Mouse (Mus musculus): ENCODE results near the gene Myod1.

The Myod1 gene

GRCm38 (mm10) chr7:46376172-46377007 lies at the start of gene Myod1:
Gene Myod1, plus strand, starts transcription at chr7:46376474.
- ChIA-PET POLR2A (no interaction called here), CTCF (interaction anchor here in 3 of 4 experiments (0.8 to 1.5 kb wide), 7 partner anchors 17 to 452 kb away, joined by 3 to 15 read pairs (median 3); no protein-coding TSS in a partner anchor)

GRCm38 (mm10) chr7:46327896-46328295 lies 48.4 kb upstream of the Myod1 start:
- ChIA-PET POLR2A (no interaction called here), CTCF (no interaction called here)

- ChIA-PET CTCF (no interaction called here), POLR2A (interaction anchor here in 1 of 4 experiments (0.9 kb wide), 1 partner anchor 18 kb away, joined by 3 read pairs; no protein-coding TSS in a partner anchor)
Measured at GRCm38 (mm10) chr7:46337397-46337796, 38.9 kb upstream of the Myod1 start.

- CTCF ChIA-PET, result no interaction called here
- POLR2A ChIA-PET, result interaction anchor here in 1 of 4 experiments (0.6 kb wide), 1 partner anchor 23 kb away, joined by 3 read pairs; no protein-coding TSS in a partner anchor
Measured at GRCm38 (mm10) chr7:46339818-46340217, 36.5 kb upstream of the Myod1 start.

GRCm38 (mm10) chr7:46340295-46340694 lies 36.0 kb upstream of the Myod1 start:
- POLR2A ChIA-PET, result interaction anchor here in 1 of 4 experiments (0.6 kb wide), 1 partner anchor 22 kb away, joined by 3 read pairs; no protein-coding TSS in a partner anchor
- CTCF ChIA-PET, result interaction anchor here in 1 of 4 experiments (1.1 kb wide), 1 partner anchor 37 kb away, joined by 3 read pairs; no protein-coding TSS in a partner anchor

GRCm38 (mm10) chr7:46341471-46341870 lies 34.8 kb upstream of the Myod1 start:
- ChIA-PET CTCF (interaction anchor here in 2 of 4 experiments (0.7 to 1.1 kb wide), 2 partner anchors 36 to 266 kb away, joined by 3 to 6 read pairs; no protein-coding TSS in a partner anchor), POLR2A (interaction anchor here in 1 of 4 experiments (0.6 kb wide), 1 partner anchor 12 kb away, joined by 3 read pairs; no protein-coding TSS in a partner anchor)

GRCm38 (mm10) chr7:46347692-46348091 lies 28.6 kb upstream of the Myod1 start:
- CTCF ChIA-PET, result interaction anchor here in 1 of 4 experiments (0.6 kb wide), 1 partner anchor 166 kb away, joined by 3 read pairs; no protein-coding TSS in a partner anchor

GRCm38 (mm10) chr7:46348813-46349212 lies 27.5 kb upstream of the Myod1 start:
- CTCF ChIA-PET, result interaction anchor here in 2 of 4 experiments (0.6 kb wide), 2 partner anchors 122 to 138 kb away, joined by 3 read pairs; no protein-coding TSS in a partner anchor
- POLR2A ChIA-PET, result interaction anchor here in 1 of 4 experiments (0.6 kb wide), 1 partner anchor 57 kb away, joined by 3 read pairs; no protein-coding TSS in a partner anchor

More at GRCm38 (mm10) chr7:46347692-46348091, 28.6 kb upstream of the Myod1 start:
- POLR2A ChIA-PET, result interaction anchor here in 2 of 4 experiments (0.7 to 1.3 kb wide), 2 partner anchors 13 to 71 kb away, joined by 3 read pairs; no protein-coding TSS in a partner anchor

- CTCF ChIA-PET, result interaction anchor here in 1 of 4 experiments (0.6 kb wide), 1 partner anchor 1733 kb away, joined by 8 read pairs; no protein-coding TSS in a partner anchor
- POLR2A ChIA-PET, result no interaction called here
Measured at GRCm38 (mm10) chr7:46350119-46350702, 26.1 kb upstream of the Myod1 start.

GRCm38 (mm10) chr7:46352748-46353147 lies 23.5 kb upstream of the Myod1 start:
- ChIA-PET CTCF (no interaction called here), POLR2A (no interaction called here)

- CTCF ChIA-PET, result no interaction called here
- POLR2A ChIA-PET, result interaction anchor here in 1 of 4 experiments (0.6 kb wide), 1 partner anchor 12 kb away, joined by 3 read pairs; no protein-coding TSS in a partner anchor
Measured at GRCm38 (mm10) chr7:46353216-46353615, 23.1 kb upstream of the Myod1 start.

GRCm38 (mm10) chr7:46353875-46354274 lies 22.4 kb upstream of the Myod1 start:
- POLR2A ChIA-PET, result interaction anchor here in 1 of 4 experiments (0.7 kb wide), 1 partner anchor 74 kb away, joined by 3 read pairs; no protein-coding TSS in a partner anchor
- CTCF ChIA-PET, result no interaction called here

GRCm38 (mm10) chr7:46361776-46362175 lies 14.5 kb upstream of the Myod1 start:
- ChIA-PET POLR2A (no interaction called here), CTCF (no interaction called here)

- ChIA-PET POLR2A (interaction anchor here in 1 of 4 experiments (0.9 kb wide), 1 partner anchor 285 kb away, joined by 3 read pairs; no protein-coding TSS in a partner anchor), CTCF (interaction anchor here in 1 of 4 experiments (1.4 kb wide), 1 partner anchor 14 kb away, joined by 3 read pairs; no protein-coding TSS in a partner anchor)
Measured at GRCm38 (mm10) chr7:46364154-46364553, 12.1 kb upstream of the Myod1 start.

- ChIA-PET POLR2A (no interaction called here), CTCF (no interaction called here)
Measured at GRCm38 (mm10) chr7:46365810-46366209, 10.5 kb upstream of the Myod1 start.

- ChIA-PET CTCF (interaction anchor here in 1 of 4 experiments (1.1 kb wide), 1 partner anchor 22 kb away, joined by 4 read pairs; no protein-coding TSS in a partner anchor), POLR2A (no interaction called here)
Measured at GRCm38 (mm10) chr7:46371104-46371503, 5.2 kb upstream of the Myod1 start.

- ChIA-PET POLR2A (no interaction called here), CTCF (interaction anchor here (0.6 to 5.4 kb wide), 13 partner anchors 16 to 635 kb away, joined by 3 to 40 read pairs (median 4); partner anchors contain the start of gene Kcnc1 (in 1 of the 4))
Measured at GRCm38 (mm10) chr7:46377008-46377346, 703 bp downstream of the Myod1 start.

- ChIA-PET CTCF (interaction anchor here (0.5 to 5.4 kb wide), 22 partner anchors 12 to 482 kb away, joined by 3 to 40 read pairs (median 4); partner anchors contain the start of genes Kcnc1 (in 1 of the 4), Syngr4 (in 1 of the 4) and Tmem143 (in 1 of the 4)), POLR2A (interaction anchor here in 1 of 4 experiments (0.5 to 1.2 kb wide), 2 partner anchors 24 to 229 kb away, joined by 3 to 8 read pairs; no protein-coding TSS in a partner anchor)
Measured at GRCm38 (mm10) chr7:46378123-46378522, 1.8 kb downstream of the Myod1 start.

- ChIA-PET CTCF (interaction anchor here (0.5 to 5.4 kb wide), 29 partner anchors 10 to 283 kb away, joined by 3 to 40 read pairs (median 4); partner anchors contain the start of gene Kcnc1 (in 2 of the 4)), POLR2A (no interaction called here)
Measured at GRCm38 (mm10) chr7:46378983-46379382, 2.7 kb downstream of the Myod1 start.
